In the genomic region with DNA sequence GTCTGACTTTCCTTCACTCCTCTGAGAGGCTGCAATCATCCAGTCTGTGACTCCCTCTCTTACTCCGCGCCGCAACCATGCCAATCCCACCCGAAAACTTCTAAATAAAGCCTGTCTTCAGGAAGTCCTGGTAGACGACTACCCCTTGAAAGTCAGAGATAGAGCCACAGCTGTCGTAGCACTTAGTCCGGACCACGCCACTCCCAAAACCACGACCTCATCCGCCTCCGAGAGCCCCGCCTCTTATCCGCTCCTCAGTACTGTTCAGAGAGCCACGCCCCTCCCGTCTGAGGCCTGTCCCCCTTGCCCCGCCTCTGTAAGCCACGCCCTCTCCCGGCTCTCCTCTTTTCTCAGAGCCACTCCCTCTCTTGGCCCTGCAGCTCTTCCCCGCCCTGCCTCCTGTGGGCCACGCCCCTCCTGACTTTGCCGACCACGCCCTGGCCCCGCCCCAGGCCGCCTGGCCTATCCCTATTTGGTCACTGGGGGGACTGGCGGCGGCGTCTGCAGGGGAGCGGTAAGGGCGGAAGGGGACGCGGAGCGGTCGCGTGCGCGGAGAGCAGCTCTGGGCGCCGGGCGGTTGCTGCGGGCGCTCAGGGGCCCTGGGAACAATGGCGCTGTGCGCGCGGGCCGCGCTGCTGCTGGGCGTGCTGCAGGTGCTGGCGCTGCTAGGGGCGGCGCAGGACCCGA, we compare ENCODE assay signal across 8 mouse cellular contexts. TPM values are rescaled to one million over a fixed set of nuclear protein-coding genes. Genes with fewer than 3 reads are reported as not detected.
DNase-seq lines count a peak whose midpoint lies in the region; ATAC-seq lines count a peak whose summit lies in the region.

Gene Tmem123, plus strand, starts transcription at position 428 of the 687 bp plus-strand sequence.

- ATAC-seq in erythroblast, adult 5-6 weeks (replicated peaks; ENCODE audit: low FRiP score, poor library complexity, severe bottlenecking) = peak; percentile 93
- ATAC-seq in kidney, embryonic 15.5 days (replicated peaks; ENCODE audit: low FRiP score) = peak; percentile 98
- ATAC-seq in monocyte, adult 5-6 weeks (replicated peaks; ENCODE audit: insufficient number of reproducible peaks, low FRiP score, low TSS enrichment, poor library complexity, severe bottlenecking) = peak; percentile 97

- peaks cover 6% of the 10 kb centered on the region; the same call in 1 of the 2 replicates for H3K36me3 ChIP-seq in heart, embryonic 10.5 days
- H3K36me3 ChIP-seq in kidney, embryonic 15.5 days = peaks cover 9% of the 10 kb centered on the region

- under 1% methylated on average over 52 of the region's 52 CpGs for WGBS in heart, embryonic 10.5 days
- WGBS in kidney, embryonic 15.5 days = under 1% methylated on average over 52 of the region's 52 CpGs

- peak within 1 kb of the TSS; percentile 77 for H3K9ac ChIP-seq in kidney, embryonic 15.5 days

- H3K4me1 ChIP-seq in heart, embryonic 10.5 days = peaks cover 20% of the 10 kb centered on the region
- H3K4me1 ChIP-seq in kidney, embryonic 15.5 days = peaks cover 21% of the 10 kb centered on the region

- H3K4me2 ChIP-seq in kidney, embryonic 15.5 days = peak within 1 kb of the TSS; percentile 71

- H3K4me3 ChIP-seq in heart, embryonic 10.5 days = peak within 1 kb of the TSS; percentile 92
- H3K4me3 ChIP-seq in kidney, embryonic 15.5 days (replicated peaks) = peak within 1 kb of the TSS; percentile 76

- H3K27ac ChIP-seq in heart, embryonic 10.5 days = peak within 1 kb of the TSS; percentile 98
- peak within 1 kb of the TSS; percentile 88 for H3K27ac ChIP-seq in kidney, embryonic 15.5 days

- peak; percentile 100 for DNase-seq in B cell, adult 2 months
- DNase-seq in brain, adult 2 months (ENCODE audit: low read depth, low spot score) = peak; percentile 99
- peak; percentile 100 for DNase-seq in heart, embryonic 10.5 days (ENCODE audit: low spot score)
- peak; percentile 100 for DNase-seq in liver
- peak; percentile 100 for DNase-seq in spleen, postnatal 4 days (ENCODE audit: low spot score in 2 of 2)

- peaks cover 3% of the 10 kb centered on the region; the same call in 1 of the 2 replicates for H3K9me3 ChIP-seq in heart, embryonic 10.5 days
- H3K9me3 ChIP-seq in kidney, embryonic 15.5 days (replicated peaks) = peaks cover 4% of the 10 kb centered on the region; the same call in 1 of the 2 replicates

- no peaks in the 10 kb centered on the region for H3K27me3 ChIP-seq in heart, embryonic 10.5 days (ENCODE audit: insufficient read depth, poor library complexity, severe bottlenecking)
- H3K27me3 ChIP-seq in kidney, embryonic 15.5 days = peaks cover 5% of the 10 kb centered on the region; the same call in 1 of the 2 replicates

RNA-seq across cellular contexts. Expression of gene Tmem123, which starts in this region (rescaled TPM):
- 28.1 and 44.5 TPM in 2 replicates for total RNA-seq in erythroblast, adult 5-6 weeks (2015; ENCODE audit: low replicate concordance)
- 19.9 and 34.9 TPM in 2 replicates for total RNA-seq in erythroblast, adult 5-6 weeks (2017; ENCODE audit: low replicate concordance)
- polyA plus RNA-seq in heart, embryonic 10.5 days (2016; fragmentation: Nextera tagmentation; extraction: Ambion mirVana) = 121 and 143 TPM in 2 replicates
- 93.6 and 94.8 TPM in 2 replicates for polyA plus RNA-seq in kidney, embryonic 15.5 days (2015; fragmentation: Nextera tagmentation; extraction: Ambion mirVana)
- total RNA-seq in monocyte, adult 5-6 weeks (2017) = 179 to 196 TPM (median 187 TPM) in 3 replicates

Comparison
In these comparisons a context has a peak if more than half of its experiments do, and no peak if none do; other contexts are left out.
1. Peak in every context shown above with its lines: DNase-seq, ATAC-seq, H3K4me3 ChIP-seq and H3K27ac ChIP-seq.